In the genomic region with DNA sequence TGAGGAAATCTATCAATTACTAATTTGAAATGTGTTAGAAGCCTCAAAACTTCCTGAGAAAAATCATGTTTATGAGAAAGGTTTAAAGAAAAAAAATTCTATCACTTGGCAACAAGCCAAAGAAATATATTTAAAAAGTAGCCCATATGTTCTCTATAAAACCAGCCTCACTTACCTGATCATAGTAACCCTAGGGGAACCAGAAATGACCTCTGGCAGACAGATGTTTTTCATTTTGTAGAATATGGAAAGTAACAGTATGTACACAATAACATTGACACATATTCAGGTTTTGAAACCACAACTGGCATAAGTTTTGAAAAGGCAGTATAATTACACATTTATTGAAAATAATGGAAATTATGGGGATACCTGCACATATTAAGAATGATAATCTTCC, we compare ENCODE assay signal across 27 mouse cellular contexts.
"Had no signal": no experiment of that assay in that cellular context is flagged by ENCODE, and none has a peak within 500 bp of the region (broad histone marks: within the 10 kb centered on the region; RNA-seq: fewer than 3 reads in every experiment).

No protein-coding gene starts in this region.

- H3K4me2 ChIP-seq: heart, embryonic 12.5 days; hindbrain, embryonic 12.5 days; hindbrain, embryonic 14.5 days; intestine, embryonic 15.5 days; limb, embryonic 12.5 days; liver, embryonic 11.5 days; liver, embryonic 13.5 days; liver, embryonic 15.5 days had no signal

- H3K27me3 ChIP-seq: heart, embryonic 12.5 days; hindbrain, embryonic 12.5 days; intestine, embryonic 15.5 days; limb, embryonic 12.5 days; liver, embryonic 13.5 days; liver, embryonic 15.5 days had no signal

- H3K36me3 ChIP-seq: heart, embryonic 10.5 days; heart, embryonic 12.5 days; hindbrain, embryonic 10.5 days; hindbrain, embryonic 12.5 days; intestine, embryonic 15.5 days; limb, embryonic 12.5 days; liver, embryonic 13.5 days; liver, embryonic 15.5 days had no signal

- H3K9me3 ChIP-seq: heart, embryonic 10.5 days; heart, embryonic 12.5 days; hindbrain, embryonic 10.5 days; hindbrain, embryonic 12.5 days; intestine, embryonic 15.5 days; limb, embryonic 12.5 days; liver, embryonic 13.5 days; liver, embryonic 15.5 days had no signal

- H3K4me1 ChIP-seq: heart, embryonic 10.5 days; heart, embryonic 12.5 days; hindbrain, embryonic 10.5 days; hindbrain, embryonic 12.5 days; intestine, embryonic 15.5 days; limb, embryonic 12.5 days; liver, embryonic 13.5 days; liver, embryonic 15.5 days had no signal

- H3K9ac ChIP-seq: heart, embryonic 12.5 days; hindbrain, embryonic 12.5 days; hindbrain, embryonic 14.5 days; intestine, embryonic 15.5 days; limb, embryonic 12.5 days; liver, embryonic 13.5 days; liver, embryonic 15.5 days had no signal

- H3K27ac ChIP-seq: gastrocnemius, adult 2 months; heart, embryonic 10.5 days; hindbrain, embryonic 10.5 days; hindbrain, embryonic 12.5 days; hindbrain, embryonic 14.5 days; intestine, embryonic 15.5 days; layer of hippocampus, adult 2 months; left cerebral cortex, adult 2 months; limb, embryonic 12.5 days; liver, embryonic 13.5 days; liver, embryonic 15.5 days had no signal

- ATAC-seq: hindbrain, embryonic 16.5 days; inflammation-experienced regulatory T-cells, adult 6 months; intestine, embryonic 15.5 days; intestine, postnatal 0 days had no signal

- H3K4me3 ChIP-seq: gastrocnemius, adult 2 months; heart, embryonic 10.5 days; heart, embryonic 12.5 days; hindbrain, embryonic 10.5 days; hindbrain, embryonic 12.5 days; intestine, embryonic 15.5 days; layer of hippocampus, adult 2 months; left cerebral cortex, adult 2 months; limb, embryonic 12.5 days; liver, embryonic 13.5 days; liver, embryonic 15.5 days had no signal

- DNase-seq: gastrocnemius, adult 2 months; gastrocnemius, postnatal 10 days; gastrocnemius, postnatal 25 days; heart, adult 18-20 months; heart, postnatal 10 days; heart, postnatal 4 days; kidney, adult 18-20 months; kidney, adult 8-10 months; kidney, postnatal 10 days; kidney, postnatal 25 days; kidney, postnatal 4 days; liver; liver, embryonic 13.5 days had no signal
